Mouse (Mus musculus): ENCODE data around the gene Bcl2l13. TPM values are rescaled to one million over a fixed set of nuclear protein-coding genes. Genes with fewer than 3 reads are reported as not detected.

Gene Bcl2l13
- total and polyA plus RNA-seq, 3 experiments, result 24.6 to 46.6 (median 25.5) TPM

DNA sequence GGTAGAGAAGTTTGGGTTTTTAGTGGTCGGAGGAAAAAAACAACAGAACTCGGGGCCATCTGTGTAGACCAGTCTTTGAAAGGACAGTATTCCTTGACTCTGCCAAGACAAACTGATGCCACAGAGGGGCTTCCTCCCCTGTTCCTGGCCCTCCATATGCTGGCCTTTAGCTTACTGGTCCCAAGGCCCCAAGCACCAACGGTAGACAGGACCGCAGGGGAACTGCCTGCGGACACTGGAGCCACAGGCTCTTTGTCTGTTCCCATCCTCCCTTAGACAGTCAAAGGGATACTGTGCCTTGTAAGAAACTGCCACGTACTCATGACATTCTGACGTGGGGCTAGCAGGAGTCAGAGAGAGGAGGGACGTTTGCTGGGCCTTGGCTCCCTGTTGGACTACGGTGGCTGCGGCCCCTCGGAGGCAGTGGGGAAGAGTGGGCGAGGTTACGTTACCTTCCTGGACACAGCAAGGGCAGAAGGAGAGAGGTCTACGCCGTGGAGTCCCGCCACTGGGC lies 101.1 kb downstream of the Bcl2l13 start (continued):
- no peak for TF ChIP-seq MYC (IDR thresholded peaks at IDR 0.05; ENCODE audit: low read depth, low read length)
- TF ChIP-seq EP300 (IDR thresholded peaks at IDR 0.05; ENCODE audit: low read length), result no peak
- no peak for TF ChIP-seq RAD21 (IDR thresholded peaks at IDR 0.05; ENCODE audit: low read depth, low read length)
- TF ChIP-seq JUN (IDR thresholded peaks at IDR 0.05; ENCODE audit: insufficient read depth, low read depth, low read length), result no peak

DNA sequence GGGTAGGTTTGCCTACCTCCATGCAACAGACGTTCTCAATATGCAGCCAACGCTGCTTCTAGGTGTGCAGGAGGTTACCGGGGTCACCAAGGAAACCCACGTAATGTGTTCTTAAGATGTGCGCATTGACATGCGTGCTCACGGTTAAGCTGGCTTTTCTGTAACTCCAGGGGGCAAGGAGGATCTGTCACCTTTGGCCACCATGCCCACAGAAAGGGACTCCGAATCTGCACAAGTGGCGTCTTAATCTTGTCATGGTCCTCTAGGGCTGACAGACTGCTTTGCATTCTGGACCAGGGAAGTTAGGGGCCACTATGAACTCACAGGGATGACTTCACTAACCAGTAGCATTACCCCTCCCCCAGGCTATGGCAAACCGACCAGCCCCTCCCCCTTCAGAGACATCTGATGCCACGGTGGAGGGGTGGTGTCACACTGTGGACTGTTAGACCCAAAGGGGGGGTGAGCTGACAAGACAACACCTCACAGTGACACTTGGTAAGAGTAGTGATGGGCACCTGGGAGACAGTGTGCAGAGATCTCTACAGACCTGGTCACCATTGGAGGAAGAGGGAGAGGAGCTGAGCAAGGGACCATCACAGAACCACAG lies 102.1 kb downstream of the Bcl2l13 start:
- Histone ChIP-seq H3K27ac (ENCODE audit: insufficient read depth, low read depth) (peak overlapping the region; percentile 99), H3K27me3 (replicated peaks) (no peaks in the 10 kb centered on the region), H3K4me3 (replicated peaks in 1 of 3; ENCODE audit: low read depth in 2 of 3, low read length in 2 of 3, poor library complexity in 1 of 3) (peak overlapping the region; percentile 64 to 94 (median 80)), H3K9me3 (replicated peaks; ENCODE audit: low read length) (no peaks in the 10 kb centered on the region), H3K36me3 (replicated peaks in 1 of 2; ENCODE audit: control insufficient read depth in 1 of 2, insufficient read depth in 1 of 2, low read length in 1 of 2) (peaks cover 8 to 42% of the 10 kb centered on the region in 2 experiments), H3K79me2 (replicated peaks; ENCODE audit: control insufficient read depth, extremely low read depth, insufficient read depth, poor library complexity, severe bottlenecking) (peaks cover 30% of the 10 kb centered on the region), H3K4me2 (ENCODE audit: insufficient read depth, low read depth, poor library complexity, severe bottlenecking) (peak overlapping the region; percentile 91), H3K4me1 (ENCODE audit: control insufficient read depth in 1 of 2, insufficient read depth in 2 of 2) (peaks cover 41 to 50% of the 10 kb centered on the region in 2 experiments), H3K9ac (ENCODE audit: insufficient read depth, low read depth) (peak overlapping the region; percentile 89)
- dilution Hi-C loops (cut with MboI; ENCODE audit: extremely low pct_ligation_motif_present, extremely low pct_unique_long_range_greater_than_20kb, low sequenced_read_pairs), result no loop called here
- peak; percentile 96 for DNase-seq (ENCODE audit: extremely low read depth)
- in situ Hi-C loops (cut with MboI; ENCODE audit: low pct_ligation_motif_present, low pct_unique_long_range_greater_than_20kb, low sequenced_read_pairs), result no loop called here
- no peak; the same call in 1 of the 2 replicates for TF ChIP-seq RCOR1 (conservative IDR thresholded peaks at IDR 0.05; ENCODE audit: low read depth, low read length)
- TF ChIP-seq JUND (conservative IDR thresholded peaks at IDR 0.05; ENCODE audit: low read depth, low read length), result peak; percentile 66
- no peak; the same call in 1 of the 2 replicates for TF ChIP-seq ZKSCAN1 (IDR thresholded peaks at IDR 0.05; ENCODE audit: borderline replicate concordance, low read depth, low read length)
- peak; percentile 32; the same call in 1 of the 2 replicates for TF ChIP-seq GABPA (IDR thresholded peaks at IDR 0.05; ENCODE audit: insufficient replicate concordance, low read depth, low read length)
- TF ChIP-seq USF1 (IDR thresholded peaks at IDR 0.05; ENCODE audit: low read depth, low read length), result no peak
- TF ChIP-seq ELF1 (IDR thresholded peaks at IDR 0.05; ENCODE audit: low read depth, low read length), result peak; percentile 51
- peak; percentile 74 for TF ChIP-seq BHLHE40 (IDR thresholded peaks at IDR 0.05; ENCODE audit: low read depth, low read length)
- TF ChIP-seq SIN3A (IDR thresholded peaks at IDR 0.05; ENCODE audit: low read length), result peak; percentile 78; the same call in 1 of the 2 replicates
- TF ChIP-seq KAT2A (IDR thresholded peaks at IDR 0.05; ENCODE audit: insufficient replicate concordance, low read length), result 0 out of 2 replicates have a peak, but pooled peaks have one; percentile 80
- peak; percentile 52 for TF ChIP-seq NRF1 (IDR thresholded peaks at IDR 0.05; ENCODE audit: low read depth, low read length)
- no peak for TF ChIP-seq POLR2AphosphoS2 (IDR thresholded peaks at IDR 0.05; ENCODE audit: low read depth, low read length)
- TF ChIP-seq PAX5 (IDR thresholded peaks at IDR 0.05; ENCODE audit: low read length), result no peak
- no peak; the same call in none of the 2 replicates for TF ChIP-seq RAD21 (IDR thresholded peaks at IDR 0.05; ENCODE audit: low read depth, low read length)
- TF ChIP-seq HCFC1 (IDR thresholded peaks at IDR 0.05; ENCODE audit: low read depth, low read length), result peak; percentile 60
- TF ChIP-seq TBP (conservative IDR thresholded peaks at IDR 0.05; ENCODE audit: low read depth, low read length), result peak; percentile 84
- peak; percentile 98 for TF ChIP-seq CHD2 (IDR thresholded peaks at IDR 0.05; ENCODE audit: low read length)
- 0 out of 2 replicates have a peak, but pooled peaks have one; percentile 44 for TF ChIP-seq MAFK (IDR thresholded peaks at IDR 0.05; ENCODE audit: insufficient replicate concordance, low read length)
- peak; percentile 97 for TF ChIP-seq ETS1 (conservative IDR thresholded peaks at IDR 0.05; ENCODE audit: low read depth, low read length)
- TF ChIP-seq POLR2A (IDR thresholded peaks at IDR 0.05; ENCODE audit: low read depth, low read length), result peak; percentile 71
- TF ChIP-seq E2F4 (IDR thresholded peaks at IDR 0.05; ENCODE audit: insufficient replicate concordance, low read depth, low read length), result no peak
- TF ChIP-seq ZC3H11A (IDR thresholded peaks at IDR 0.05; ENCODE audit: low read depth, low read length), result no peak
- TF ChIP-seq USF2 (conservative IDR thresholded peaks at IDR 0.05; ENCODE audit: low read depth, low read length), result no peak
- peak; percentile 77; the same call in 1 of the 2 replicates for TF ChIP-seq MXI1 (IDR thresholded peaks at IDR 0.05; ENCODE audit: low read depth, low read length)
- peak; percentile 90 for TF ChIP-seq MEF2A (IDR thresholded peaks at IDR 0.05; ENCODE audit: borderline replicate concordance, low read depth, low read length)
- 0 out of 4 replicates have a peak, but pooled peaks of 1 of the 2 experiments have one; percentile 0 for TF ChIP-seq CTCF (conservative IDR thresholded peaks at IDR 0.05 in 1 of 2, IDR thresholded peaks at IDR 0.05 in 1 of 2; ENCODE audit: low read depth in 2 of 2, low read length in 2 of 2)
- peak; percentile 80; the same call in 1 of the 2 replicates for TF ChIP-seq MYC (IDR thresholded peaks at IDR 0.05; ENCODE audit: low read depth, low read length)
- TF ChIP-seq CHD1 (IDR thresholded peaks at IDR 0.05; ENCODE audit: low read depth, low read length), result no peak
- peak; percentile 70 for TF ChIP-seq ZMIZ1 (IDR thresholded peaks at IDR 0.05; ENCODE audit: low read depth, low read length)
- TF ChIP-seq NELFE (IDR thresholded peaks at IDR 0.05; ENCODE audit: low read depth, low read length), result no peak; the same call in none of the 2 replicates
- TF ChIP-seq EP300 (IDR thresholded peaks at IDR 0.05; ENCODE audit: low read length), result peak; percentile 82
- no peak for TF ChIP-seq ZNF384 (IDR thresholded peaks at IDR 0.05; ENCODE audit: low read depth, low read length)
- peak; percentile 30 for TF ChIP-seq SMC3 (IDR thresholded peaks at IDR 0.05; ENCODE audit: low read depth, low read length)
- TF ChIP-seq MAZ (IDR thresholded peaks at IDR 0.05; ENCODE audit: low read depth, low read length), result peak; percentile 98
- peak; percentile 69 for TF ChIP-seq JUN (IDR thresholded peaks at IDR 0.05; ENCODE audit: insufficient read depth, low read depth, low read length)
- TF ChIP-seq MAX (IDR thresholded peaks at IDR 0.05; ENCODE audit: low read length), result peak; percentile 68; the same call in 1 of the 2 replicates
